Mouse (Mus musculus) liver, adult 2 months (tissue): ENCODE measurements at regions not wholly inside any gene's neighbourhood (a gene's known extent, or its start where the extent isn't known, plus 50 kb on each side); places are given as distances from the start of the nearest gene placed in this dataset.

Source experiments
- CTCF ChIP-seq: fragments of 200-500 bp; IDR thresholded peaks from 2 replicates; pipeline ENCODE4 v1.5.1; 2011; ENCODE audit warnings: low read depth, low read length, control low read depth
- POLR2A ChIP-seq: fragments of 200-500 bp; IDR thresholded peaks from 2 replicates; pipeline ENCODE4 v1.6.1; 2011; ENCODE audit warnings: low read length, control low read depth; ENCODE audit not compliant: insufficient read depth; ENCODE audit errors: extremely low read depth

GRCm38 (mm10) chr12:25234636-25235035, 137.7 kb upstream of the Id2 start:
- no peak for TF ChIP-seq CTCF
- TF ChIP-seq POLR2A: no peak
